Mouse (Mus musculus) cerebellum, postnatal 10 days (tissue): Measurements from ENCODE around the gene Sec24a.
A peak's percentile ranks its signal among the peaks of the same experiment; 100 is the strongest.
"Not testable (repeated sequence)": the region's sequence is repeated elsewhere in the genome, so short reads cannot be mapped to it uniquely, and the experiment has no call there.

Experiments
- DNase-seq, 2 experiments: peaks; one replicate each; pipeline ENCODE4 v3.0.0; 2021; ENCODE audit warnings: mixed read lengths in 2 of 2

Sec24a gene

DNA sequence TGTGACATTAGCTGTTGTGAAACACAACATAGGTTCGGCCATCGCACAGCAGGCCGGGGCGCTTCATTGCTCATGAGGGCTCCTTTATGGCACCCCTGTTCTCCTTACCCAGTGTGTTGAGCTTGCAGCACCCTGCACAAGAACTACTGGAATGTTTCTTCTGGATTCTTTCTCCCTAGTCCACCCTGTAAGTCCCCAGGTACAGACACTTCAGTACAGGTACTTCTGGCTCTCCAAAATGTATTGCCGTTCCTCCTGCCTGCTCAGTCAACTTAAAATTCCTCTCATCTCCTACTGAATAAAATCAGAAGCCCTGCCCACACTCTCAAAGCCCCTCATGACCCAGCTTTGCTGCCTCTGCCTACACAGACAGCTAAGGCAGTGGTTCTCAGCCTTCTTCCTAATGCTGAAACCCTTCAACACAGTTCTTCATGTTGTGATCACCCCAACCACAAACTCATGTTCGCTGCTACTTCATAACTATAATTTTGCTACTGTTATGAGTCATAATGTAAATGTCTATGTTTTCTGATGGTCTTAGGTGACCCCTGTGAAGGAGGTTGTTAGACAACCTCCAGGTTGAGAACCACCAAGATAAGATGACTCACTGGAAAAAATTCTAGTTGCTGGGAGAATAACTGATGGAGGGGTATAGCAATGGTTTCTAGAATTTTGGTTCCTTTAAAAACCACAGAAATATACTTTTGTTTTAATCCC lies 3.3 kb downstream of the Sec24a start:
- DNase-seq, result no peak

DNA sequence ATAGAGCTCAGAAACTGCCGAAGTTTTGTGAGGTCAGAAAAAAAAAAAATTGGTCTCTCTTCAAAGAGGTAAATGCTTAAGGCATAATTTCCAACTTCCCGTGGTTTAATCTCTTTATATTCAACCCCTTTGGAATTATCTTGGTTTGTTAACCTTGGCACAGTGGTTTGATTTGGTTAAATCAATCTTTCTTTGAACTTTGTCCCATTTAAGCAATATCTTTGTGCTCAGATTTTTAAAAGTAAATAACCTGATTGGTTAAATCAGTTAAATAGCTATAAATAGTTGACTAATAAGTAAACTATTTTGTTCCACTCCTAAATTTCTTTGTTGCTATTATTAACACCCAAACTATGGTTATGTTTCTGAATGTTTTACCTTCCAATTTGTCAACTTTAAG lies 4.2 kb downstream of the Sec24a start:
- DNase-seq, result no peak

DNA sequence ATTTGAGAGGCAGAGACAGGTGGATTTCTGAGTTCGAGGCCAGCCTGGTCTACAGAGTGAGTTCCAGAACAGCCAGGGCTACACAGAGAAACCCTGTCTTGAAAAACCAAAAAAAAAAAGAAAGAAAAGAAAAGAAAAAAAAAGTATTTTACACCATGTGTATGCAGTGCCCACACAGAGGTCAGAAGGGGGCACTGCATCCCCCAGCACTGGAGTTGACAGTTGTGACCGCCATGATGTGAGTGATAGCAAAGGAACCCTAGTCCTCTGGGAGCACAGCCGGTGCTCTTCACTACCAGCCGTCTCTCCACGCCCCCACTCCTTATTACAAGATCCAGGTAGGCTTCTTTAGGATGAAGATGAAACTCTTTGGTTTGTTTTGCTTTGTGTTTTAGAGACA lies 5.2 kb downstream of the Sec24a start:
- not testable (repeated sequence) for DNase-seq

GRCm38 (mm10) chr11:51757625-51758024 lies 5.8 kb downstream of the Sec24a start:
- no peak for DNase-seq

DNA sequence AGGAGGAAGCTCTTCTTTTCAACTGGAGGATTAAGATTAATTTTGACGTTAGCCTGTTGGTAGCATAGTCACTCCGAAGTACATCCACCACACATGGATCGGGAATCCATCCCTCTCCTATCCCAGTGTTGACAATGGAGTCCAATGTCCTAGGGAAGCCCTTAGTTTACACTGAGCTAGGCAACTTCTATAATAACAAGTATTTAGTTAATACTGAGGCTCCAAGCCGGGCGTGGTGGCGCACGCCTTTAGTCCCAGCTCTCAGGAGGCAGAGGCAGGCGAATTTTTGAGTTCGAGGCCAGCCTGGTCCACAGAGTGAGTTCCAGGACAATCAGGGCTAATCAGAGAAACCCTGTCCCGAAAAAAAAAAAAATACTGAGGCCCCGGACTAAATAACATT lies 6.4 kb downstream of the Sec24a start:
- no peak for DNase-seq

DNA sequence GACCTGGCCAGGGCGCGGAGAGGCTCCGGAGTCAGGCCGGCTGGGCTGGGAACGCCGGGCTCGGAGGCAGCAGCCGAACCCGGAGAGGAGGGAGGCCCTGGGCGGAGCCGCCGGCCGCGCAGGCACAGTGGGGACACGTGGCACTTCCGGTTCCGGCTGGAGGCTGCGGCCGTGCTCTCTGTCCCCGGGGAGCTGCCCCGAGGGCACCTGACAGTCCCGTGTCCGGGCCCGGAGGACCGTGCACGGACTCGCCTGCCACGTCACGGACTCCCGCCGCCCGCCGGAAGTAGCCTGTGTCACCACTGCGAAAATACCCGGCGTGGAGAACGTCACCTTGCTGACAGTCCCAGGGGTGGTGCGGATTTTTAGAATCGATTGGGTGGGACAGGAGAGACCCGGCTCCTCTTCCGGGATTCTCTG lies 7.1 kb downstream of the Sec24a start:
- DNase-seq, result peak; percentile 95 to 96

DNA sequence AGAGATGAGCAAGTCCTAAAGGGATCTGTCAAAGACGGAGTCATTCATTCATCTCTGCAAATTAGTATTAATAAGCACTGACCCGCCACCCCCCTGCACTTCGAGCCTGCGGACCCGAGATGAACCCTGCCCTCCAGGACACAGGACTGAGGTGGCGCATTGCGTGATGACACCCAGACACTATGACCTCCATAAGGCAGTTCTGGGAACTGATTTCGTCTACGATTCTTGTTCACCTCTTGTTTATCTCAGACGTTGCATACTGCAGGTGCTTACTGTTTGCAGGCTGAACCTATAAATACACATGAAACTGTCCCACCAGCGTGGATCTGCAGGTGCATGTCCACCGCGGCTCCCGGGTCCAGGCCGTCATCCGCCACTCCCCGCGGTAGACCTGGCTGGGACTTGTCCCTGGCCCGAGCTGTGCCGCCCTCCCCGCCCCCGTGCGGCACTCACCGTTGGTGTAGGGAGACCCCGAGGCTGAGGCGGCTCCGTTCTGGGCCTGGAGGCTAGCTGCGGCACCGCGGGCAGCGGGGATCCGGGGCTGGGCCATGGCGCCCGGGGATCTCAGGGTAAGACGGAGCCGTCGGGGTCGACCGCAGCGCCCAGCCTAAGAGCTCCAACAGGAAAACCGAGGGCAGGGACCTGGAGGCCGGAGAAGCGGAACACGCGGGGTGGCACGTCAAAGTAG lies 7.7 kb downstream of the Sec24a start:
- DNase-seq, result peak in 1 of 2 experiments; percentile 63

DNA sequence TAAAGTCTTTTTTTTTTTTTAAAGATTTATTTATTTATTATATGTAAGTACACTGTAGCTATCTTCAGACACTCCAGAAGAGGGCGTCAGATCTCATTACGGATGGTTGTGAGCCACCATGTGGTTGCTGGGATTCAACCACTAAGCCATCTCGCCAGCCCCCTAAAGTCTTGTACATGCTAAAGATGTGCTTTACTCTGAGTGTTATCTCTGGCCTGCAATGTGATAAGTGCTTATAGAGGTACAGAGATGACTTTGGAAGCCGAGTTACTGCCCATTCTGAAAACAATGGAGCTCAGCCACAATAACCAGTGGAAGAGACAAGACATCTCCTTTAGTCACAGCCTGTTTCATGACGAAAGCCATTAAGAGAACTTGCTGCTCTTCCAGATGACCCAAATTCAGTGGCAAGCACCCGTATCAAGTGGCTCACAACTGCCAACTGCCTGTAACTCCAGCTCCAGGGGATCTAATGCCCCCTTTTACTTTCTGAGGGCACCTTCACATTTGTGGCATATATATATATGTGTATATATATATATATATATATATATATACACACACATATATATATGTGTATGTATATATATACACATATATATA lies 11.7 kb downstream of the Sec24a start:
- DNase-seq, result not testable (repeated sequence)

GRCm38 (mm10) chr11:51746096-51746495 lies 17.3 kb downstream of the Sec24a start:
- DNase-seq, result no peak

GRCm38 (mm10) chr11:51740701-51741100 lies 22.7 kb downstream of the Sec24a start:
- no peak for DNase-seq

- no peak for DNase-seq
These were observed 24.6 kb downstream of the Sec24a start for GRCm38 (mm10) chr11:51738651-51739403.

DNA sequence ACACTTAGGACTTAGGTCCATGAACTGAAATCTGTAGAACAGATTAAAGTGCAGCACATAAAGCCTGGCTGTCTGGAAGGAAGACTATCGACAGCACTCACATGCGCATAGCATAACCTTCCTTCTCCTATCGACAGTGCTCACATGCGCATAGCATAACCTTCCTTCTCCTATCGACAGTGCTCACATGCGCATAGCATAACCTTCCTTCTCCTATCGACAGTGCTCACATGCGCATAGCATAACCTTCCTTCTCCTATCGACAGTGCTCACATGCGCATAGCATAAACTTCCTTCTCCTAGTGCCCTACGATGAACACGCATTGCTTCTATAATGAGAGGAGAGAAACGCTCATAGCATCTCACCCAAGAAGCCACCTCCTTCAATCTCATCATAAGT lies 29.2 kb downstream of the Sec24a start:
- not testable (repeated sequence) for DNase-seq

DNA sequence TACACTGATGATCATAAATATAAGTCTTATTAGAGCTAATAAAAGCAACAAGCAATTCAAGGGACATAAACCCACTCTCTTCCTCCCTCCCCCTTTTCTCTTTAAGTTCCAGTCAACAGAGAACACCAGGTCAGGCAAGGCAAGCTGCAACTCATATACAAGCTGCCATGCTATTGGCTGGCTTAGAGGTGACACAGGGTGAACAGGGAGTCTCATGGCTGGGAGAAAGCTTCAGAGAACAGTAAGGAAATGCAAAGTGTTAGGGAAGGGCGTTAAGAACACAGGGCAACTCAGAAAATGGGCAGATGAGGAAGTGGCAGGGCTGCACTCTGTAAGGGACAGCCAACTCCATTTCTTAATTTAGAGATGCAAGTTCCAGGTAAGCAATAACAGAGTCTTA lies 30.6 kb downstream of the Sec24a start:
- DNase-seq, result no peak

DNA sequence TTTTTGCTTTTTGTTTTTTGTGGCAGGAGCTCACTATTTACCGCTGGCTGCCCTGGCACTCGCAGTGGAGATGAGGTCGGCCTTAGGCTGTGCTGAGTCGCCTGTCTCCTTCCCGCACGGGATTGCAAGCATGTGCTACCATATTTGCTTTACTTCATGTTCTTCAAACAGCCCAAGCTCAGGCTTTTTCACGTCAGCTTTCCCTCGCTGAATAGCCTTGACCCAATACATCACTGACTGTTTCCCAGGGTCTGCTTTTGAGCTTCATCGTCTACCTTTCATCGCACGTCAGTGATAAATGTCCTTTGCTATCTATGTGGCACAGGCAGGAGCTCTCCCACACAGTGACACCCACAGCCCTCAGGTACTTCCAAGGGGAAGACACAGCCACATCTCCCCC lies 42.4 kb downstream of the Sec24a start:
- no peak for DNase-seq

DNA sequence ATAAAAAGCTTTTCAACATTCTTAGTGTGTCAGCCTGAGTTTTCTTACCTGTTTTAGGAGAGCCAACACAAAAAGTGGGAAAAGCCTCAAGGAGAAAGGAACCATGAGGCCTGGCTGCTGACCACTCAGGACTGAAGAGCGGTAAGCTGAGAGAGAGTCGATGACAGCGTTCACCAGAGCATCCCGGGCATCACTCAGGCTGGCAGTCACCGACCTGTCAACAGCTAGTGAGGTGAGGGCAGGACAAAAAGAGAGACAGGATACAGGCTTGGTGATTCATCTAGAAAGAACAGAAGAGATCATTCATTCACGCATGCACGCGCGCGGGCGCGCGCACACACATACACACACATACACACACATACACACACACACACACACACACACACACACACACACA lies 56.4 kb downstream of the Sec24a start:
- DNase-seq, result no peak

DNA sequence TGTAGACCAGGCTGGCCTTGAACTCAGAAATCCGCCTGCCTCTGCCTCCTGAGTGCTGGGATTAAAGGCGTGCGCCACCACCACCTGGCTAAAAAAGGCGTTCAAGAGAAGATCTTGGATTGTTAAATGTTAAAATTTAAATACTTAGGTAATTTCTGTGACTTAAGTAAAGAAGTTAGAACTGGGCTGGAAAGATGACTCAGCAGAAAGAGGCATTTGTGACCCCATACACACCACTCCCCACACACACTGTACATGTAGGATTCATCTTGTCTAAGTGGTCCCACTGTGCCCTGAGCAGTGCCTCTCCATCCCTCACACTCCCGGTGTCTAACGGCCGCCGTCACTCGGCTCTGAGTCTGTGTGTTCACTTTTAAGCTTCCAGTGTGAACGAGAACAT lies 57.0 kb downstream of the Sec24a start:
- DNase-seq, result no peak

DNA sequence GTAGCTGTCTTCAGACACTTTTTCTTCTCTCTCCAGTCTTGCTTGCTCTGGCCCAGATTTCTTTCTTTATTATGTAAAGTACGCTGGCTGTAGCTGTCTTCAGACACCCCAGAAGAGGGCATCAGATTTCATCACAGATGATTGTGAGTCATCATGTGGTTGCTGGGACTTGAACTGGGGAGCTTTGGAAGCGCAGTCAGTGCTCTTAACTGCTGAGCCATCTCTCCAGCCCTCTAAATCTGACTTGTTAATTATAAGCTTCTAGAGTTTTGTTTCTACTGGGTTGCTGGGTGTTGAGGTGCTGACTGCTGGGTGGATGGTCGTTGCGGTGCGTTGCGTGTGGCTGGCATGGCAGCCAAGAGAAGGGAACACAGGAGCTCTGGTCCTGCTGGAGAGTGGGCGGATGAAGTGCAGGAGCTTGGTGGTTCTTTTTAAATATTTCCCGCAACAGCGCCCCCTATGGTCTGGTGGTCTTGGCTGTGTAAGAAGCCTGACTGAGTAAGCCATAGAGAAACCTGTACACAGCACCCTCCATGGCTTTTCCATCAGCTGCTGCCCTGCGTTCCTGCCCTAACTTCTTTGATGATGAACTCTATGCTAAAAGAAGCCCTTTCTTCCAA lies 59.9 kb downstream of the Sec24a start:
- DNase-seq, result peak; percentile 21 to 50

DNA sequence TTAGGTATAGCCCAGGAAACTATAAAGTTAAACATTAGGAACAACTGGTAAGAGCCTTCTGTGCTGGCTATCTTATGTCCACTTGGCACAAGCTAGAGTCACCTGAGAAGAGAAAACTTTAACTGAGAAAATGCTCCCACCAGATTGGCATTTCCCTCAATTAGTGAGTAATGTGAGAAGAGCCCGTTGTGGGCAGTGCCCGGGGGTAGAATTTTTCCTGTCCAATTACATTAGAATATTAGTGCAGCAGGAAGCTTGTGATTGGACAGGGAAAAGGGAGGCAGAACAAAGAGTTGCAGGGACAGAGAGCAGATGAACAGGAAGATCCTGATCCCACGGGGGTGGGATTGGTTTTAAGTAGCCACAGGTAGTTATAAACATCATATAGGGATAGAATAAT lies 60.6 kb downstream of the Sec24a start:
- no peak for DNase-seq

DNA sequence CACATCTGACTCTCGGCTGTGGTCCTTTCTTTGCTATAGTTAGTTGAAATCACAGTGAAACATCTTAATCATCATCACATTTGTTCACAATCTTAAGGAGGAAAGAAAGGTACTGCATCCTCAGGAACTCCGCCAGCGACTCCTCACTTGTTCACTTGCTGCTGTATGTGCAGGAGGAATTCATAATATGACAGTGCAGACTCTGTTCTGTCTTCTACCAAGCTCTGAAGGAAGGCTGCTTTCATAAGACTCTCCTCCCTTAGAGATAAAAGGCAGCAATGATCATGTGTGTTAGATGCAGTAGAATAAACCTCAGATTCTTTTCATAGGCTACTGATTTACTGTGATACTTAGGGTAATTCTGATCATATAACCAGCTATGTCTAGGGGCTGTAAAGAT lies 68.5 kb downstream of the Sec24a start:
- no peak for DNase-seq

DNA sequence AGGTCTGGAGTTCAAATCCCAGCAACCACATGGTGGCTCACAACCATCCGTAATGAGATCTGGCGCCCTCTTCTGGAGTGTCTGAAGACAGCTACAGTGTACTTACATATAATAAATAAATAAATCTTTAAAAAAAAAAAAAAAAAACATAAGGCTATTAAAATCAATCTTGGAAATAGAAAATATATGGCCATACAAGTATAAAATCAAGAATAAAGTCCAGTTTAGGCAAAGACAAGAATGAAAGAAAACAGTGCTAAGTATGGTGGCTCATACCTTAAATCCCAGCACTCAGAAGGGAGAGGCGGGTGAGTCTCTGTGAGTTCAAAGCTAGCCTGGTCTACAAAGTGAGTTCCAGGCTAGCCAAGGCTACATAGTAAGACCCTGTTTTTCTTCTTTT lies 72.8 kb downstream of the Sec24a start:
- not testable (repeated sequence) for DNase-seq

GRCm38 (mm10) chr11:51689343-51689742 lies 74.1 kb downstream of the Sec24a start:
- DNase-seq, result peak in 1 of 2 experiments; percentile 21
